8 mouse cellular contexts compared by ENCODE assay signal in the genomic region with DNA sequence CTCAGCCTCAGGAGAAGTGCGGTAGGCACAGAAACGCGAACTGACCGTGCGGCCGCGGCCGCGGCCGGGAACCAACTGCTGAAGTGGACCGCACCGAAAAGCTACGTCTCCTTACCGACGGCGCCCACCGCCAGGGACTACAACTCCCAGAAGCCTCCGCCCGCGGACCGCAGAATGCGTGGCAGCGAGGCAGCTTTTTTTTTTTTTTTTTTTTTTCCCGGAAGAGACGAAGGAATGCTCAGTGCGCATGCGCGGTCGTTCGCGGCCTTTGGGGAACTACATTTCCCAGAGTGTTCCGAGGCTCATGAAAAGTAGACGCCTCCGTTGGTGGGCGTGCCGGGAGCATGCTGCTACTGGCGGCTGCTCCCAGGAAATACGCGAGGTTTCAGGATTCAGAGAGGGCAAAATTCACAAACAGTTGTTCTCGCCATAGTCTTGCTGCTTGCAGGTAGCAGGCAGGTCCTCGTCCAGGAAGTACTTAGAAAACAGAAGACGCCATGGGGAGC. TPM values are rescaled to one million over a fixed set of nuclear protein-coding genes. Genes with fewer than 3 reads are reported as not detected.
A peak's percentile ranks its signal among the peaks of the same experiment; 100 is the strongest.
DNase-seq lines count a peak whose midpoint lies in the region; ATAC-seq and TF ChIP-seq lines count a peak whose summit lies in the region.

A gene (minus strand): TSS at position 141 of the 506 bp plus-strand sequence.

- H3K9me3 ChIP-seq in CH12.LX (replicated peaks; ENCODE audit: low read length) = no peaks in the 10 kb centered on the region
- no peaks in the 10 kb centered on the region for H3K9me3 ChIP-seq in forebrain, embryonic 11.5 days (ENCODE audit: control insufficient read depth, low read length)
- H3K9me3 ChIP-seq in heart, embryonic 16.5 days (replicated peaks; ENCODE audit: control insufficient read depth, low read length) = peaks cover 3% of the 10 kb centered on the region; the same call in 1 of the 2 replicates
- no peaks in the 10 kb centered on the region for H3K9me3 ChIP-seq in liver, embryonic 15.5 days (replicated peaks)
- H3K9me3 ChIP-seq in neural tube, embryonic 12.5 days = no peaks in the 10 kb centered on the region

- H3K36me3 ChIP-seq in CH12.LX (replicated peaks in 1 of 2; ENCODE audit: control insufficient read depth in 1 of 2, insufficient read depth in 1 of 2, low read length in 1 of 2) = peaks cover 4 to 8% of the 10 kb centered on the region in 2 experiments
- H3K36me3 ChIP-seq in forebrain, embryonic 11.5 days (ENCODE audit: control insufficient read depth, insufficient read depth, low read length) = no peaks in the 10 kb centered on the region
- peaks cover 3% of the 10 kb centered on the region; the same call in 1 of the 2 replicates for H3K36me3 ChIP-seq in heart, embryonic 16.5 days (ENCODE audit: control insufficient read depth, insufficient read depth)
- peaks cover 5% of the 10 kb centered on the region; the same call in 1 of the 2 replicates for H3K36me3 ChIP-seq in liver, embryonic 15.5 days (replicated peaks)
- H3K36me3 ChIP-seq in neural tube, embryonic 12.5 days = peaks cover 5% of the 10 kb centered on the region

- H3K27ac ChIP-seq in CH12.LX (ENCODE audit: insufficient read depth, low read depth) = no peak within 1 kb of the TSS; the same call in 1 of the 2 replicates
- 0 out of 2 replicates have a peak within 1 kb of the TSS, but pooled peaks have one; percentile 5 for H3K27ac ChIP-seq in forebrain, embryonic 11.5 days (ENCODE audit: low read depth, low read length)
- H3K27ac ChIP-seq in heart, embryonic 16.5 days (ENCODE audit: low read length) = 0 out of 2 replicates have a peak within 1 kb of the TSS, but pooled peaks have one; percentile 23
- peak within 1 kb of the TSS; percentile 73 for H3K27ac ChIP-seq in liver, embryonic 15.5 days (replicated peaks)
- H3K27ac ChIP-seq in neural tube, embryonic 12.5 days = peak within 1 kb of the TSS; percentile 21; the same call in 1 of the 2 replicates

- peaks cover 10% of the 10 kb centered on the region; the same call in 1 of the 2 replicates for H3K79me2 ChIP-seq in CH12.LX (replicated peaks; ENCODE audit: control insufficient read depth, extremely low read depth, insufficient read depth, poor library complexity, severe bottlenecking)

- dilution Hi-C loops in CH12.LX (cut with MboI; ENCODE audit: extremely low pct_ligation_motif_present, extremely low pct_unique_long_range_greater_than_20kb, low sequenced_read_pairs) = no loop called here

- no peak for TF ChIP-seq EP300 in CH12.LX (IDR thresholded peaks at IDR 0.05; ENCODE audit: low read length)

- TF ChIP-seq CTCF in CH12.LX (conservative IDR thresholded peaks at IDR 0.05 in 1 of 2, IDR thresholded peaks at IDR 0.05 in 1 of 2; ENCODE audit: low read depth in 2 of 2, low read length in 2 of 2) = no peak

- no peak for TF ChIP-seq RAD21 in CH12.LX (IDR thresholded peaks at IDR 0.05; ENCODE audit: low read depth, low read length)

- peak within 1 kb of the TSS; percentile 82 to 94 (median 88) for H3K4me3 ChIP-seq in CH12.LX (replicated peaks in 1 of 3; ENCODE audit: low read depth in 2 of 3, low read length in 2 of 3, poor library complexity in 1 of 3)
- peak within 1 kb of the TSS; percentile 79 for H3K4me3 ChIP-seq in forebrain, embryonic 11.5 days (ENCODE audit: low read depth, low read length)
- peak within 1 kb of the TSS; percentile 60 for H3K4me3 ChIP-seq in heart, embryonic 16.5 days (ENCODE audit: low read length)
- H3K4me3 ChIP-seq in liver, embryonic 15.5 days (replicated peaks) = peak within 1 kb of the TSS; percentile 85
- peak within 1 kb of the TSS; percentile 69 for H3K4me3 ChIP-seq in neural tube, embryonic 12.5 days

- ATAC-seq in forebrain, embryonic 11.5 days (replicated peaks; ENCODE audit: low FRiP score) = peak; percentile 95
- ATAC-seq in heart, embryonic 16.5 days (replicated peaks; ENCODE audit: extremely low read depth, insufficient read depth, low FRiP score) = peak; percentile 95
- ATAC-seq in liver, embryonic 15.5 days (ENCODE audit: insufficient read depth) = peak; percentile 96
- ATAC-seq in neural tube, embryonic 12.5 days (ENCODE audit: low FRiP score, low read depth) = peak; percentile 95

- in situ Hi-C loops in CH12.LX (cut with MboI; ENCODE audit: low pct_ligation_motif_present, low pct_unique_long_range_greater_than_20kb, low sequenced_read_pairs) = no loop called here

- 0% methylated on average over 42 of the region's 42 CpGs for WGBS in forebrain, embryonic 11.5 days
- under 1% methylated on average over 42 of the region's 42 CpGs for WGBS in heart, embryonic 16.5 days
- WGBS in liver, embryonic 15.5 days (ENCODE audit: insufficient replicate concordance) = under 1% methylated on average over 42 of the region's 42 CpGs
- under 1% methylated on average over 42 of the region's 42 CpGs for WGBS in neural tube, embryonic 12.5 days

- no peaks in the 10 kb centered on the region for H3K27me3 ChIP-seq in CH12.LX (replicated peaks)
- no peaks in the 10 kb centered on the region for H3K27me3 ChIP-seq in forebrain, embryonic 11.5 days (ENCODE audit: control insufficient read depth, insufficient read depth, low read length)
- no peaks in the 10 kb centered on the region for H3K27me3 ChIP-seq in heart, embryonic 16.5 days (ENCODE audit: control insufficient read depth, insufficient read depth, low read length)
- no peaks in the 10 kb centered on the region for H3K27me3 ChIP-seq in liver, embryonic 15.5 days
- H3K27me3 ChIP-seq in neural tube, embryonic 12.5 days (replicated peaks) = no peaks in the 10 kb centered on the region

- H3K4me1 ChIP-seq in CH12.LX (ENCODE audit: control insufficient read depth in 1 of 2, insufficient read depth in 2 of 2) = peaks cover 0 to 14% of the 10 kb centered on the region in 2 experiments; a peak in 2 of 4 replicates
- H3K4me1 ChIP-seq in forebrain, embryonic 11.5 days (replicated peaks; ENCODE audit: control insufficient read depth, insufficient read depth, low read length) = no peaks in the 10 kb centered on the region
- H3K4me1 ChIP-seq in heart, embryonic 16.5 days (ENCODE audit: control insufficient read depth, insufficient read depth, low read length) = peaks cover 6% of the 10 kb centered on the region
- H3K4me1 ChIP-seq in liver, embryonic 15.5 days (replicated peaks) = peaks cover 18% of the 10 kb centered on the region
- H3K4me1 ChIP-seq in neural tube, embryonic 12.5 days = peaks cover 8% of the 10 kb centered on the region; the same call in 1 of the 2 replicates

- peak; percentile 98 for DNase-seq in CH12.LX (ENCODE audit: extremely low read depth)
- peak; percentile 99 for DNase-seq in c-Kit-positive CD71-positive TER-119-negative erythroid progenitor cells, embryonic 14.5 days (ENCODE audit: low read depth)
- peak; percentile 98 for DNase-seq in forebrain, embryonic 11.5 days (ENCODE audit: low spot score)
- DNase-seq in kidney, postnatal 36 days = peak; percentile 99
- peak; percentile 98 for DNase-seq in telencephalon, adult 2 months (ENCODE audit: low read depth, low spot score)

- peak; percentile 91 for TF ChIP-seq POLR2A in CH12.LX (IDR thresholded peaks at IDR 0.05; ENCODE audit: low read depth, low read length)

- peak within 1 kb of the TSS; percentile 94 for H3K4me2 ChIP-seq in CH12.LX (ENCODE audit: insufficient read depth, low read depth, poor library complexity, severe bottlenecking)
- peak within 1 kb of the TSS; percentile 65 for H3K4me2 ChIP-seq in forebrain, embryonic 11.5 days (ENCODE audit: low read depth, low read length, severe bottlenecking)
- H3K4me2 ChIP-seq in heart, embryonic 16.5 days (ENCODE audit: low read depth, low read length) = peak within 1 kb of the TSS; percentile 77
- peak within 1 kb of the TSS; percentile 98 for H3K4me2 ChIP-seq in liver, embryonic 15.5 days
- H3K4me2 ChIP-seq in neural tube, embryonic 12.5 days (replicated peaks) = peak within 1 kb of the TSS; percentile 72

- H3K9ac ChIP-seq in CH12.LX (ENCODE audit: insufficient read depth, low read depth) = peak within 1 kb of the TSS; percentile 91
- peak within 1 kb of the TSS; percentile 82 for H3K9ac ChIP-seq in forebrain, embryonic 11.5 days (ENCODE audit: low read length)
- peak within 1 kb of the TSS; percentile 74 for H3K9ac ChIP-seq in heart, embryonic 16.5 days (ENCODE audit: low read length)
- H3K9ac ChIP-seq in liver, embryonic 15.5 days = peak within 1 kb of the TSS; percentile 88
- H3K9ac ChIP-seq in neural tube, embryonic 12.5 days = peak within 1 kb of the TSS; percentile 77

TF ChIP-seq in CH12.LX, 34 proteins besides CTCF, POLR2A, EP300 and RAD21 (continues in another document):
- TF ChIP-seq GABPA (IDR thresholded peaks at IDR 0.05; ENCODE audit: insufficient replicate concordance, low read depth, low read length) = peak; percentile 81; the same call in 1 of the 2 replicates
- peak; percentile 99 for TF ChIP-seq HCFC1 (IDR thresholded peaks at IDR 0.05; ENCODE audit: low read depth, low read length)
- TF ChIP-seq POLR2AphosphoS2 (IDR thresholded peaks at IDR 0.05; ENCODE audit: low read depth, low read length) = 0 out of 2 replicates have a peak, but pooled peaks have one; percentile 42
- peak; percentile 77 for TF ChIP-seq IRF4 (IDR thresholded peaks at IDR 0.05; ENCODE audit: low read depth, low read length)
- TF ChIP-seq USF1 (IDR thresholded peaks at IDR 0.05; ENCODE audit: low read depth, low read length) = no peak
- no peak for TF ChIP-seq MAZ (IDR thresholded peaks at IDR 0.05; ENCODE audit: low read depth, low read length)
- TF ChIP-seq NELFE (IDR thresholded peaks at IDR 0.05; ENCODE audit: low read depth, low read length) = peak; percentile 75
- peak; percentile 27; the same call in 1 of the 2 replicates for TF ChIP-seq ETS1 (conservative IDR thresholded peaks at IDR 0.05; ENCODE audit: low read depth, low read length)
- peak; percentile 68 for TF ChIP-seq TCF12 (IDR thresholded peaks at IDR 0.05; ENCODE audit: low read depth, low read length)
- no peak for TF ChIP-seq JUND (conservative IDR thresholded peaks at IDR 0.05; ENCODE audit: low read depth, low read length)
- TF ChIP-seq SMC3 (IDR thresholded peaks at IDR 0.05; ENCODE audit: low read depth, low read length) = no peak
- no peak for TF ChIP-seq ZKSCAN1 (IDR thresholded peaks at IDR 0.05; ENCODE audit: borderline replicate concordance, low read depth, low read length)
- peak; percentile 73; the same call in 1 of the 2 replicates for TF ChIP-seq MEF2A (IDR thresholded peaks at IDR 0.05; ENCODE audit: borderline replicate concordance, low read depth, low read length)
- TF ChIP-seq BHLHE40 (IDR thresholded peaks at IDR 0.05; ENCODE audit: low read depth, low read length) = peak; percentile 61

RNA-seq across cellular contexts. Expression of the gene that starts here (rescaled TPM):
- total RNA-seq in CH12.LX (2012; rRNA removed) (13.0 and 17.1 TPM in 2 replicates), CH12.LX (2014; rRNA removed) (8.3 and 8.9 TPM in 2 replicates)
- polyA plus RNA-seq in CH12.LX (2012; ENCODE audit: insufficient read length, low read depth) = 13.5 and 14.7 TPM in 2 replicates
- 24.3 and 24.9 TPM in 2 replicates for polyA plus RNA-seq in forebrain, embryonic 11.5 days (2014; fragmentation: Nextera tagmentation; extraction: Ambion mirVana)
- polyA plus RNA-seq in heart, embryonic 16.5 days (2015; fragmentation: Nextera tagmentation; extraction: Ambion mirVana) = 7.3 and 8.3 TPM in 2 replicates
- polyA plus RNA-seq in liver, embryonic 15.5 days (2015; fragmentation: Nextera tagmentation; extraction: Ambion mirVana) = 6.0 and 6.9 TPM in 2 replicates
- polyA plus RNA-seq in neural tube, embryonic 12.5 days (2016; fragmentation: Nextera tagmentation; extraction: Ambion mirVana) = 22.0 and 22.9 TPM in 2 replicates
